Mouse (Mus musculus): ENCODE measurements around the gene Shf. TPM values are rescaled to one million over a fixed set of nuclear protein-coding genes. Genes with fewer than 3 reads are reported as not detected.
A peak's percentile ranks its signal among the peaks of the same experiment; 100 is the strongest.
"Not testable (repeated sequence)": the region's sequence is repeated elsewhere in the genome, so short reads cannot be mapped to it uniquely, and the experiment has no call there.

The Shf gene
- total and polyA plus RNA-seq, 3 experiments: 3.5 to 5.6 (median 5.3) TPM

DNA sequence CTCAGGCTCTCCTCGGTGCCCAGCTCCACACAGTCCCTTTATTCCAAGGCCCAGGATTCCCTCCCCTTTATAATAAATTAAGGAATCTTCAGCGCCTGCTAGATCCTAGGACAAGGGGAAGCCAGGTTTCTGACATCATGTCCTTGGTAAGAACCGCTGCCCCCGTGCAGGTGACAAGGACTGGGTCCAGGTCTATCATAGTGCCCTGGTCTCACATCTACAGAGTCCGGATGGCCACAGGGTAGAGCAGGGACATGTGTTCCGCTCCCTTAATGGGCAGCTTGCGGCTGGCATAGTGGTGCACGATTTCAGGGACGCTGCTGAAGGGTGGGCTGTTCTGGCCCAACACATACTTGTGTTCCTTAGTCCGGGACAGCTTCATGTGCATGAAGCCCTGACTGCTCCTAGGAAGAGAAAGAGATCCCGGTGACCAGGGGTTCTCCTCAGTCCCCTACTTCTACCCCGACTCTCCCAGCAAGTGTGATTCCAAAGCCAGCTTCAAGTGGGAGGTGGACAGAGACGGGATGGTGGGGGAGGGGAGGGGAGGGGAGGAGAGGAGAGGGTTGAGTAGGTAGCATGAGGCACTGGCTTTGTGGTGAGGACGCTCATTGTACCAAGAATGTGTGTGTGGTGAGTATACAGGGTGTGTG is 19.7 kb downstream of the Shf start:
- peak overlapping the region; percentile 61 for H3K4me3 ChIP-seq
- intact Hi-C loops (cut with DNase I): loop anchor here (2.0 to 10.0 kb wide), 2 partner anchors 20 to 276 kb away; partner anchors contain the start of gene Shf
- peak overlapping the region; percentile 98 for H3K27ac ChIP-seq
- H3K4me1 ChIP-seq (ENCODE audit: control insufficient read depth, insufficient read depth, low read length): peaks cover 4% of the 10 kb centered on the region; the same call in 1 of the 2 replicates
- TF ChIP-seq POLR2A (IDR thresholded peaks at IDR 0.05; ENCODE audit: insufficient read depth, low read depth, low read length): no peak; the same call in 1 of the 2 replicates
- no peak for TF ChIP-seq EP300 (IDR thresholded peaks at IDR 0.05; ENCODE audit: insufficient read depth, low read depth, low read length)
- no peak for TF ChIP-seq CTCF (IDR thresholded peaks at IDR 0.05)
- no peaks in the 10 kb centered on the region for H3K27me3 ChIP-seq (ENCODE audit: control insufficient read depth, insufficient read depth, low read length)
- H3K9ac ChIP-seq (ENCODE audit: low read depth, low read length): peak overlapping the region; percentile 92
- DNase-seq: no peak
- 21% methylated on average over 14 of the region's 14 CpGs for whole genome bisulfite sequencing
- no peaks in the 10 kb centered on the region for H3K79me2 ChIP-seq (replicated peaks; ENCODE audit: control insufficient read depth, insufficient read depth, low read length)
- H3K36me3 ChIP-seq (ENCODE audit: control insufficient read depth, insufficient read depth, low read length): no peaks in the 10 kb centered on the region

DNA sequence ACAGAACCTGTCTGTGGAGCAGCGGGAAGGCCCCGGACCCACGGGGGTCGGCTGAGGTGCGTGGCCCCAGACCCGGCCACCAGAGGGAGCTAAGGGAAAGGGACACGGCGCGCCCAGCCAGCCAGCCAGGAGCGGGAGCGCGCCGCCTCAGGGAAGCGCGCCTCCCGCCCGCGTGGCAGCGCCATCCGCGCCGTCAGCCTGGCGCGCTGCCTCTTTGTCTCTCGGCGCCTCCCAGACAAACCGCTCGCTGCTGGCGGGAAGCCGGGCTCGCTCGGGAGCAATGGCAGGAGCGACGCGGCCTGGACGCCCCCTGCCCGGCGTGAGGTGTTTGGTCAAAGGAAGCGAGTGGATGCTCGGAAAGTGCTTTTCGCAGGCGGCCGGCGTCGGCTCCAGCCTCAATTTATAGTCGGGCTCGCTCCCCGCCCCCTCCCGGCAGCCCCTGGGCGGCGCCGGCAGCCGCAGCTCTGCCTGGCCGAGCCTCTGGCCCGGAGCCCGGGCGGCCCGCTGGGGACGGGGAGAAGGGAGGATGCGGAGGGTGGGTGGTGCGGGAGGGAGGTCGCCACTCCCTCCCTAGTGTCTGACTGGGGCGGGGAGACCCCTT is 20.3 kb downstream of the Shf start:
- under 1% methylated on average over 63 of the region's 63 CpGs for WGBS
- peak overlapping the region; percentile 92 for H3K9ac ChIP-seq (ENCODE audit: low read depth, low read length)
- peak overlapping the region; percentile 98 for H3K27ac ChIP-seq
- DNase-seq: peak; percentile 94 to 96
- no peak for TF ChIP-seq EP300 (IDR thresholded peaks at IDR 0.05; ENCODE audit: insufficient read depth, low read depth, low read length)
- TF ChIP-seq CTCF (IDR thresholded peaks at IDR 0.05): peak; percentile 91
- peak; percentile 63 for TF ChIP-seq POLR2A (IDR thresholded peaks at IDR 0.05; ENCODE audit: insufficient read depth, low read depth, low read length)
- H3K4me1 ChIP-seq (ENCODE audit: control insufficient read depth, insufficient read depth, low read length): peaks cover 4% of the 10 kb centered on the region; the same call in 1 of the 2 replicates
- intact Hi-C loops (cut with DNase I): loop anchor here (1.0 to 10.0 kb wide), 5 partner anchors 20 to 276 kb away; partner anchors contain the start of gene Shf
- no peaks in the 10 kb centered on the region for H3K27me3 ChIP-seq (ENCODE audit: control insufficient read depth, insufficient read depth, low read length)
- H3K4me3 ChIP-seq: peak overlapping the region; percentile 61
- no peaks in the 10 kb centered on the region for H3K79me2 ChIP-seq (replicated peaks; ENCODE audit: control insufficient read depth, insufficient read depth, low read length)
- no peaks in the 10 kb centered on the region for H3K36me3 ChIP-seq (ENCODE audit: control insufficient read depth, insufficient read depth, low read length)

DNA sequence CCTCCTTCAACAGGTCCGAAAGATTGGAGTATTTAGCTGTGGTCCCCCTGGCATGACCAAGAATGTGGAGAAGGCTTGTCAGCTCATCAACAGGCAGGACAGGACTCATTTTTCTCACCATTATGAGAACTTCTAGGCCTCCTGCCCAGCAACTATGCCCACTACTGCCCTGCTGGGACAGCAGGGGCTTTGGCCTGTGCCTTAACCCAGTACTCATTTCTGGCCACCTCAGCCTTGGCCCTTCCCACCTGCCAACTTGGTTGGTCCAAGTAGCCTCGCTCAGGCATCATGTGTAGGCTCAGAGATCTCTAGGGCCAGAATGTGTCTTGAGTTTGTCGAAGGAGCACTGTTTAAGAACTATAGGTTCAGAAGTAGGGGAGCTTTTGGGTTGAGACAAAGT is 21.7 kb downstream of the Shf start:
- Histone ChIP-seq H3K79me2 (replicated peaks; ENCODE audit: control insufficient read depth, insufficient read depth, low read length) (no peaks in the 10 kb centered on the region), H3K9ac (ENCODE audit: low read depth, low read length) (no peak overlapping the region), H3K4me3 (no peak overlapping the region), H3K27ac (no peak overlapping the region), H3K36me3 (ENCODE audit: control insufficient read depth, insufficient read depth, low read length) (no peaks in the 10 kb centered on the region), H3K4me1 (ENCODE audit: control insufficient read depth, insufficient read depth, low read length) (peaks cover 4% of the 10 kb centered on the region; the same call in 1 of the 2 replicates), H3K27me3 (ENCODE audit: control insufficient read depth, insufficient read depth, low read length) (no peaks in the 10 kb centered on the region)
- TF ChIP-seq CTCF (IDR thresholded peaks at IDR 0.05) (no peak), EP300 (IDR thresholded peaks at IDR 0.05; ENCODE audit: insufficient read depth, low read depth, low read length) (no peak), POLR2A (IDR thresholded peaks at IDR 0.05; ENCODE audit: insufficient read depth, low read depth, low read length) (no peak)
- intact Hi-C loops (cut with DNase I): loop anchor here (10.0 kb wide), 1 partner anchor 278 kb away; no protein-coding TSS in a partner anchor
- WGBS: 96% methylated on average over 3 of the region's 3 CpGs
- DNase-seq: no peak

DNA sequence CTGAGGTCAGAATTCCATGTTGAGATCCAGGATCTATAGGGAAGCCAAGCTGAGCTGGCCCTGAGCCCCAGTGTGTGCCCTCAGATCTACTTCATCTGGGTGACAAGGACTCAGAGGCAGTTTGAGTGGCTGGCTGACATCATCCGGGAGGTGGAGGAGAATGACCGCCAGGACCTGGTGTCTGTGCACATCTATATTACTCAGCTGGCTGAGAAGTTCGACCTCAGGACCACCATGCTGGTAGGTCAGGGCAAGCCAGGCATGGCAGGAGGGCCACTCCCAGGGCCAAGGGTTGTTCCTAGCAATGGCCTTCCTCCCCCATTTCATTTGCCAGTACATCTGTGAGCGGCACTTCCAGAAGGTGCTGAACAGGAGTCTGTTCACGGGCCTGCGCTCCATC is 22.8 kb downstream of the Shf start:
- DNase-seq; H3K4me3 ChIP-seq; H3K27ac ChIP-seq; H3K9ac ChIP-seq (ENCODE audit: low read depth, low read length); H3K36me3 ChIP-seq (ENCODE audit: control insufficient read depth, insufficient read depth, low read length); H3K27me3 ChIP-seq (ENCODE audit: control insufficient read depth, insufficient read depth, low read length); H3K4me1 ChIP-seq (ENCODE audit: control insufficient read depth, insufficient read depth, low read length); H3K79me2 ChIP-seq (replicated peaks; ENCODE audit: control insufficient read depth, insufficient read depth, low read length): not testable (repeated sequence)
- intact Hi-C loops (cut with DNase I): loop anchor here (10.0 kb wide), 1 partner anchor 279 kb away; no protein-coding TSS in a partner anchor
- WGBS: 79% methylated on average over 6 of the region's 6 CpGs

GRCm38 (mm10) chr2:122345106-122345893 is 23.7 kb downstream of the Shf start:
- peaks cover 4% of the 10 kb centered on the region; the same call in 1 of the 2 replicates for H3K4me1 ChIP-seq (ENCODE audit: control insufficient read depth, insufficient read depth, low read length)
- no peak for TF ChIP-seq CTCF (IDR thresholded peaks at IDR 0.05)
- TF ChIP-seq POLR2A (IDR thresholded peaks at IDR 0.05; ENCODE audit: insufficient read depth, low read depth, low read length): no peak
- TF ChIP-seq EP300 (IDR thresholded peaks at IDR 0.05; ENCODE audit: insufficient read depth, low read depth, low read length): no peak
- 81% methylated on average over 6 of the region's 6 CpGs for WGBS
- no peak overlapping the region for H3K4me3 ChIP-seq
- H3K36me3 ChIP-seq (ENCODE audit: control insufficient read depth, insufficient read depth, low read length): no peaks in the 10 kb centered on the region
- H3K9ac ChIP-seq (ENCODE audit: low read depth, low read length): no peak overlapping the region
- no peak for DNase-seq
- H3K27me3 ChIP-seq (ENCODE audit: control insufficient read depth, insufficient read depth, low read length): no peaks in the 10 kb centered on the region
- H3K27ac ChIP-seq: no peak overlapping the region
- H3K79me2 ChIP-seq (replicated peaks; ENCODE audit: control insufficient read depth, insufficient read depth, low read length): no peaks in the 10 kb centered on the region
- intact Hi-C loops (cut with DNase I): loop anchor here (10.0 kb wide), 1 partner anchor 280 kb away; no protein-coding TSS in a partner anchor

Data from heart, adult 2 months (tissue).